Mouse (Mus musculus) MEL (cell line): ENCODE data around the gene Fam172a.

Source experiments
- CTCF ChIP-seq, 3 experiments: IDR thresholded peaks in 2 of 3; conservative IDR thresholded peaks in 1 of 3; 2 replicates each; pipeline ENCODE4 v1.5.1; 2011 to 2012; ENCODE audit warnings: low read length in 3 of 3, low read depth in 2 of 3, mild to moderate bottlenecking in 2 of 3, improper control_type of control experiment in 1 of 3, inconsistent platforms in 1 of 3, mixed read lengths in 1 of 3, moderate library complexity in 1 of 3; ENCODE audit not compliant: control insufficient read depth in 1 of 3, insufficient read depth in 1 of 3, poor library complexity in 1 of 3, severe bottlenecking in 1 of 3
- JUND ChIP-seq: IDR thresholded peaks from 2 replicates; pipeline ENCODE4 v1.6.1; 2011; ENCODE audit warnings: low read depth, mild to moderate bottlenecking, improper control_type of control experiment, low read length
- MAX ChIP-seq: IDR thresholded peaks from 2 replicates; pipeline ENCODE4 v1.6.1; 2011; ENCODE audit warnings: low read length, improper control_type of control experiment

- TF ChIP-seq JUND (no peak), CTCF (IDR thresholded peaks at IDR 0.05 in 2 of 3, conservative IDR thresholded peaks at IDR 0.05 in 1 of 3; ENCODE audit: control insufficient read depth in 1 of 3, insufficient read depth in 1 of 3, low read depth in 2 of 3, low read length in 3 of 3, poor library complexity in 1 of 3, severe bottlenecking in 1 of 3) (no peak), MAX (no peak)
These were observed 509.6 kb downstream of the Fam172a start for GRCm38 (mm10) chr13:78211231-78212010.
